ENCODE assay signal across 18 mouse cellular contexts in the genomic region with DNA sequence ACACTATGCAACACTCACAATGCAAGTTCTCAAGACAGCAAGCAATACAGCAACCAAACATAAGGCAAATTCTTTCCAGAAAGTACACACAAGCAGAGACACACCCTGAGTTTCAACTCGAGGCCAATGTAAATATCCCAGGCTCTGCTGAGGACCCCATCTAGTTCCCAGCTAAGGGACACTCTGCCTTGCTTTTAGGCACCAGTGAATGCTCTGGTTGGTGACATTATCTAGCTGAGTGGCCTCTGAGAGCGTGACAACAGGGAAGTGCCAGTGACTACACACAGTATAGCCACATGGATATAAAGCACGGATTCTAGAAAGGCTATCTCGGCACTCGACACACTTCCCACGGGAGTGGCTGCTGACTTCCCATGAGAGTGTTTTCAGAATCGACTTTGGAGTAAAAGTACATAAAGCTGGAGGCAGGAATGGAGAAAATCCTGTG. TPM values are rescaled to one million over a fixed set of nuclear protein-coding genes. Genes with fewer than 3 reads are reported as not detected.
DNase-seq lines count a peak whose midpoint lies in the region; ATAC-seq and TF ChIP-seq lines count a peak whose summit lies in the region.
"Had no signal": no experiment of that assay in that cellular context is flagged by ENCODE, and none has a peak within 500 bp of the region (broad histone marks: within the 10 kb centered on the region; RNA-seq: fewer than 3 reads in every experiment).

No protein-coding gene starts in this region.

- peak overlapping the region; percentile 11; the same call in 1 of the 2 replicates for H3K4me2 ChIP-seq in heart, embryonic 16.5 days (ENCODE audit: low read depth, low read length)
- H3K4me2 ChIP-seq in lung, embryonic 14.5 days = peak overlapping the region; percentile 4; the same call in 1 of the 2 replicates
- H3K4me2 ChIP-seq in intestine, embryonic 16.5 days (ENCODE audit: low read depth, low read length) = peak overlapping the region; percentile 26
- 0 out of 2 replicates have a peak overlapping the region, but pooled peaks have one; percentile 22 for H3K4me2 ChIP-seq in stomach, embryonic 14.5 days (replicated peaks; ENCODE audit: low read depth, low read length)
- H3K4me2 ChIP-seq: embryonic facial prominence, embryonic 15.5 days; hindbrain, embryonic 13.5 days had no signal

- no peak for TF ChIP-seq CTCF in lung, embryonic 14.5 days (IDR thresholded peaks at IDR 0.05; ENCODE audit: low read depth)

- H3K4me3 ChIP-seq in heart, embryonic 16.5 days (ENCODE audit: low read length) = no peak overlapping the region
- no peak overlapping the region for H3K4me3 ChIP-seq in lung, embryonic 14.5 days (ENCODE audit: low read depth, low read length)
- no peak overlapping the region for H3K4me3 ChIP-seq in intestine, embryonic 16.5 days (ENCODE audit: low read length)
- H3K4me3 ChIP-seq in stomach, embryonic 14.5 days (ENCODE audit: low read depth, low read length) = no peak overlapping the region
- H3K4me3 ChIP-seq: embryonic facial prominence, embryonic 15.5 days; gastrocnemius, adult 2 months; hindbrain, embryonic 13.5 days; limb, embryonic 10.5 days; midbrain, embryonic 10.5 days had no signal

- H3K36me3 ChIP-seq in heart, embryonic 16.5 days (ENCODE audit: control insufficient read depth, insufficient read depth) = no peaks in the 10 kb centered on the region
- H3K36me3 ChIP-seq in lung, embryonic 14.5 days (ENCODE audit: insufficient read depth) = no peaks in the 10 kb centered on the region
- no peaks in the 10 kb centered on the region for H3K36me3 ChIP-seq in intestine, embryonic 16.5 days (ENCODE audit: control insufficient read depth, insufficient read depth, low read length)
- H3K36me3 ChIP-seq in stomach, embryonic 14.5 days (ENCODE audit: control insufficient read depth, insufficient read depth, low read length) = no peaks in the 10 kb centered on the region
- H3K36me3 ChIP-seq: embryonic facial prominence, embryonic 15.5 days; hindbrain, embryonic 13.5 days; limb, embryonic 10.5 days; midbrain, embryonic 10.5 days had no signal

- peaks cover 7% of the 10 kb centered on the region for H3K4me1 ChIP-seq in heart, embryonic 16.5 days (ENCODE audit: control insufficient read depth, insufficient read depth, low read length)
- H3K4me1 ChIP-seq in lung, embryonic 14.5 days (ENCODE audit: insufficient read depth) = 0 out of 2 replicates have a peak, but pooled peaks cover 10% of the 10 kb centered on the region
- peaks cover 9% of the 10 kb centered on the region; the same call in 1 of the 2 replicates for H3K4me1 ChIP-seq in intestine, embryonic 16.5 days (ENCODE audit: control insufficient read depth, insufficient read depth, low read length)
- H3K4me1 ChIP-seq in stomach, embryonic 14.5 days (ENCODE audit: control insufficient read depth, insufficient read depth, low read length) = peaks cover 13% of the 10 kb centered on the region; the same call in 1 of the 2 replicates
- H3K4me1 ChIP-seq: embryonic facial prominence, embryonic 15.5 days had no signal

- ATAC-seq in heart, embryonic 16.5 days (replicated peaks; ENCODE audit: extremely low read depth, insufficient read depth, low FRiP score) = no peak
- peak; percentile 71 for ATAC-seq in lung, embryonic 14.5 days (ENCODE audit: insufficient read depth)
- ATAC-seq in intestine, embryonic 16.5 days = peak; percentile 64
- ATAC-seq in stomach, embryonic 14.5 days (ENCODE audit: insufficient number of reproducible peaks, insufficient read depth, low FRiP score, low read depth) = peak; percentile 73
- ATAC-seq: forebrain, postnatal 0 days; inflammation-experienced regulatory T-cells, adult 6 months had no signal

- H3K27ac ChIP-seq in heart, embryonic 16.5 days (ENCODE audit: low read length) = no peak overlapping the region
- peak overlapping the region; percentile 40 for H3K27ac ChIP-seq in lung, embryonic 14.5 days (ENCODE audit: low read depth)
- peak overlapping the region; percentile 61 for H3K27ac ChIP-seq in intestine, embryonic 16.5 days (ENCODE audit: low read length)
- peak overlapping the region; percentile 78 for H3K27ac ChIP-seq in stomach, embryonic 14.5 days (ENCODE audit: low read length)
- H3K27ac ChIP-seq: embryonic facial prominence, embryonic 15.5 days; gastrocnemius, adult 2 months; hindbrain, embryonic 13.5 days; limb, embryonic 10.5 days; macrophage; midbrain, embryonic 10.5 days had no signal

- DNase-seq in heart, adult 18-20 months = no peak
- peak; percentile 21 for DNase-seq in lung, embryonic 14.5 days
- DNase-seq in lung, postnatal 25 days (ENCODE audit: low spot score) = no peak
- DNase-seq in cerebellum, adult 9-11 months = no peak
- DNase-seq: cerebellum, adult 18-20 months; cerebellum, postnatal 36 days; forebrain, postnatal 0 days; gastrocnemius, adult 2 months; thymus, postnatal 36 days had no signal

- peaks cover 3% of the 10 kb centered on the region; the same call in 1 of the 2 replicates for H3K27me3 ChIP-seq in heart, embryonic 16.5 days (ENCODE audit: control insufficient read depth, insufficient read depth, low read length)
- no peaks in the 10 kb centered on the region for H3K27me3 ChIP-seq in lung, embryonic 14.5 days (ENCODE audit: insufficient read depth, low read length)
- no peaks in the 10 kb centered on the region for H3K27me3 ChIP-seq in intestine, embryonic 16.5 days (replicated peaks; ENCODE audit: control insufficient read depth, insufficient read depth, low read length)
- no peaks in the 10 kb centered on the region for H3K27me3 ChIP-seq in stomach, embryonic 14.5 days (ENCODE audit: control insufficient read depth, insufficient read depth, low read length)
- H3K27me3 ChIP-seq: embryonic facial prominence, embryonic 15.5 days; hindbrain, embryonic 13.5 days had no signal

- 0 out of 2 replicates have a peak overlapping the region, but pooled peaks have one; percentile 26 for H3K9ac ChIP-seq in heart, embryonic 16.5 days (ENCODE audit: low read length)
- H3K9ac ChIP-seq in lung, embryonic 14.5 days = no peak overlapping the region
- H3K9ac ChIP-seq in intestine, embryonic 16.5 days (ENCODE audit: low read depth, low read length) = 0 out of 2 replicates have a peak overlapping the region, but pooled peaks have one; percentile 13
- H3K9ac ChIP-seq in stomach, embryonic 14.5 days (replicated peaks; ENCODE audit: low read depth, low read length) = no peak overlapping the region
- H3K9ac ChIP-seq: embryonic facial prominence, embryonic 15.5 days; forebrain, postnatal 0 days; hindbrain, embryonic 13.5 days had no signal

- H3K9me3 ChIP-seq in heart, embryonic 16.5 days (replicated peaks; ENCODE audit: control insufficient read depth, low read length) = no peaks in the 10 kb centered on the region
- no peaks in the 10 kb centered on the region for H3K9me3 ChIP-seq in lung, embryonic 14.5 days (ENCODE audit: low read depth, low read length)
- H3K9me3 ChIP-seq in intestine, embryonic 16.5 days (ENCODE audit: control insufficient read depth, low read length) = no peaks in the 10 kb centered on the region
- H3K9me3 ChIP-seq in stomach, embryonic 14.5 days (ENCODE audit: control insufficient read depth, low read depth, low read length) = no peaks in the 10 kb centered on the region
- H3K9me3 ChIP-seq: embryonic facial prominence, embryonic 15.5 days; hindbrain, embryonic 13.5 days; limb, embryonic 10.5 days; midbrain, embryonic 10.5 days had no signal

- 22% methylated on average over 7 of the region's 7 CpGs for WGBS in heart, embryonic 16.5 days
- 37% methylated on average over 7 of the region's 7 CpGs for WGBS in lung, embryonic 14.5 days
- WGBS in intestine, embryonic 16.5 days = 49% methylated on average over 7 of the region's 7 CpGs
- WGBS in stomach, embryonic 14.5 days = 42% methylated on average over 7 of the region's 7 CpGs

RNA-seq across cellular contexts. Expression of a gene that starts 58.3 kb away (rescaled TPM):
- polyA plus RNA-seq in heart, embryonic 16.5 days (2015; fragmentation: Nextera tagmentation; extraction: Ambion mirVana) = 20.1 and 20.8 TPM in 2 replicates
- 1 to 10 TPM; 7.8 to 8.1 TPM for total RNA-seq in heart, adult 18-20 months (2021)
- 34.1 and 34.8 TPM in 2 replicates for polyA plus RNA-seq in lung, embryonic 14.5 days (2014; fragmentation: Nextera tagmentation; extraction: Ambion mirVana)
- polyA plus RNA-seq in intestine, embryonic 16.5 days (2015; fragmentation: Nextera tagmentation; extraction: Ambion mirVana) = 26.9 and 31.0 TPM in 2 replicates
- polyA plus RNA-seq in stomach, embryonic 14.5 days (2014; fragmentation: Nextera tagmentation; extraction: Ambion mirVana) = 46.6 and 51.6 TPM in 2 replicates

Comparison
In these comparisons a context has a peak if more than half of its experiments do, and no peak if none do; other contexts are left out.
1. H3K9ac ChIP-seq: peak in heart, embryonic 16.5 days (single experiment) and intestine, embryonic 16.5 days (single experiment); none in lung, embryonic 14.5 days (single experiment) and stomach, embryonic 14.5 days (single experiment).
2. Peak in every context shown above with its lines, with median percentiles within 50 percentile points of each other: H3K4me2 ChIP-seq.